Mouse (Mus musculus) cerebellum, postnatal 36 days (tissue): ENCODE data around the gene Tmem132d.

Experiments used
- DNase-seq, 2 experiments: peaks; one replicate each; pipeline ENCODE4 v3.0.0; 2021 to 2022; ENCODE audit warnings: mixed read lengths in 2 of 2

Gene Tmem132d

DNA sequence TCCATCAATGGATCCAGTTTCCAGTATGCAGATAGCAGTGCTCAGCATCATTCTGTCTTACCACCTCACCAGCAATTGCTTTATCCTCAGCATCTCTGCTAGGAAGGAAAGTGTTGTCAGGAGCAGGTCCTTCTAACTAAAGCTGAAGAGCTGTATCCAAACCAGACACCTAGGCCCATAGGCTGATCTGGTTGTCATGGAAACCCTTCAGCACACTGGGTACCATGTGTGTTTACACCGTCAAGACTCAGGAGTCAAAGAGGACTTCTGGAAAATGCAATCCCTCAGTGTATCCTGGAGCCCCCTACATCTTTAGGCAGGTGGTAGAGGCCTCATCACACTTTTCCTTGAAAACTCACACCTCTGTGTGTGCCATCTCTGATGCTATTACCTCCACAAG is 513.7 kb downstream of the Tmem132d start:
- no peak for DNase-seq

DNA sequence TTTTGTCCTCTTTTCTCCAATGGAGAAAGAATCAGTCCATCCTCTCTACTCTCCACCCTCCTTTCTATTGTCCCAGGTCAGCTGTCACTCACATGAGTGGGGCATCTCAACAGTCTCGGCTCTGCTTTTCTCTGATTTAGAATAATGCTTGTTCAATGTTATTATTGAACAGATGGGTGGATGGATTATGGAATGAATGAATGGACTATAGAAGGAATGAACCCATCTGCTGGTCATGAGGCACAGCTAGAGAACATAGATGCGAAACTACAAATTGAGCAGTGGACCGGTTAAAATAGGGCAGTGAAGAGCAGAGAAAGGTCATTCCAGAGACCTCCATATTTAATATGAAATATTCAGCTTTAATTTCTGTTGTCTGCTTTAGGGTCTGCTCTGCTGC is 514.5 kb downstream of the Tmem132d start:
- no peak for DNase-seq

DNA sequence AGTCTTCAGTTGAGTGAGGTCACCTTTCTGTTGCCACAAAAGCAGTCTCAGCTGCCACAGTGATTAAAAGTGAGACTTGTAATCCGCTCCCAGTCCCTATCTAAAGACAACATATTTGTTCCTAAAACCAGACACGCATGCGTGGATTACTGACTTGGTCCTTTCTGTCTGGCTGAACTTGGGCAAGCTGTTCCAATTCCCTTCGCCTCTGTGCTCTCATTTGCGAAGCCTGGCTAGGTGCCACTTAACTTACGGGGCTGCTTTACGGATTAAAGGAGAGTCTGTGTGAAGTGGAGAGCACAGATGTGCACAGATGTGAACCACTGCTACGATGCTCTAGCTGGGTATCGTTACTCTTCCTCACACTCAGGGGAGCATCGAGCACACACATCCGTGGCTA is 518.7 kb downstream of the Tmem132d start:
- no peak for DNase-seq

DNA sequence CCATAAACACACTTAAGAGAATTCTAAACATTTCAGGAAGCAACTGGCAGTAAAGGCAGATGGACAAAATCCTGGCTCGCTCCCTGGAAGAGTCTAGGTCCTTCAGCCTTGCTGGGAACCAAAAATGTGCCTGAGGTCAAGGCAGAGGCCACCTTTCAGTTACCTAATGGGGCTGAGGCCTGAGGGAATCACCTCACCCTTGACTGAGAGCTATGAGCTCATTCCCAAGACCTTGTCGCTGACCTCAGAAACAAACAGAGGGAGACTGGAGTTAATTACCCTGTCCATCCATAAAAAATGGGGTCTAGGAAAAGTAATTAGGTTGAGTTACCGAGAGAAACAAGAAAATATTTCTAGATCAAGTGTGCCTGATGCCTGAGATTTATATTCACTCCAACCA is 521.3 kb downstream of the Tmem132d start:
- DNase-seq = no peak

DNA sequence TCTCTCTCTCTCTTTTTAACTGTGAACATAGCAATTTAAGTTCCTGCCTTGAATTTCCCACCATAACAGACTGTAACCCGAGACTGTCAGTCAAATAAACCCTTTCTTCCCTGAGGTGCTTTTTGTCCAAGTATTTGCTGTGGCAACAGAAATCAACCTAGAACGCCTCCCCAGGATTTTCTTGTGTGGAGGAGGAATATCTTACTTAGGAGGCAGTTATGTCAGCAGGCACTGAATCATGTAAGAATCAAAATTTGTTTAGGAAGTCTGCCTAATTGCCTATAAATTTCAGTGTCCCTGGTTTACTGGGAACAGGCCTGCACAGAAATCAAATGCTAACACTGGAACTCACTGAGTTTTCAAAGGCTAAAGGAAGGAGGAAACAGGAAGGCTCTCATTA is 522.5 kb downstream of the Tmem132d start:
- no peak for DNase-seq

DNA sequence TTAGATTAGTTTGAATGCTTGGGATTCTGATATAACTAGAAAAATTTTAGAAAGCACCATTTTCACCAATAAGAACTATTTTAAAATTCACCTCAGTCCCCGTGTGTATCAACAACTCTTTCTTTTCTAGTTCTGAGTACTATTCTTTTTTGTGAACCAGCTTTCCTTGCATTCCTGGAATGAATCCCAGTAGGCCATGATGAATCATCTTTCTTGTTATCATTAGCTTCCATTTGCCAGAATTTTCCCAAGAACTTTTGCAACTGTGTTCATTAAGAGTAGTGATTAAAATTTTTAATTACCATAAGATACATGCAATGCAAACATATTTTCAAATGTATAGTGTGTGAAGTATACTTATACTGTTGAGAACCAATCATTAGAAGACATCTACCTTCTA is 537.7 kb downstream of the Tmem132d start:
- no peak for DNase-seq

DNA sequence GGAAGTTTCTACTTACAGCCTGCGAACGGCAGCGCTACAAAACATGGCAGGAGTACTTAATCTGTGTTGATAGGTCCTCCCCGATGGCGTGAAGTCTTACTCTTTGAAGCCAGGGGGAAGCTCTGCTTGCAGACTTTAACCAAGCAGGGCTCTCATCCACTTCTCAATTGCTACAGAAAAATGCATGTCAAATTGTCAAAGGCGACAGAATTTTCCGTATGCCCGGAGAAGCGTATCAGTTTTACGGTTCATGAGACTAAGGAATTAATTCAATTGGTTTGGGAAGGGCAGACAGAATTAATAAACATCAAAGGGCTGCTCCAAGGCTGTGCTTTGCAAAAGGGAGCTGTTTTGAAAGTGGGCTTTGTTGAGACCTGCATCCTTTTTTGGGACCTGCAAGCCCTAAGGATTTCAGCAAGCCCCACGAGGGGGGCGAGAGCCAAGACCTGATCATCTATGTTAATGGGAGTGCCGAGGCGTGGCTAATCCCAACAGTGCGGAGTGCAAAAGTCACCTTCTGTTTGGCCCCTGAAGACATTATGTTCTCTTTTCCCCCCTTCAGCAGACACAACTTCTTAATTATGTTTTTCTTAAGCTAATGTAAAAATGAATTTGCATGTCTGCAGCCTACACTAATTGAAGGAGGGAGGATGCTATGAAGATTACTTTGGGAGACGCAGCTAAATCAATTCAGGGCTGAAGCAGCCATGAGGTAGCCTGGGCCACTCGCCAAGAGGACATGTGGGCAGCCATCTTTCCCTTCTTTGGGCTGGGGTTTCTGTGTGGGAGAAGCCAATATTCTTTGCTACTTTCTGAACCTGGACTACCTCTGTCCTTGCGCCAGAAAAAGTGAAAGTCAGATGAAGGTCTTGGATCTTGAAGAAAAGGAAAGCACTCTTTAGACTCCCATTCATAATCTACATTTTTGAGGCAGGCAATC is 547.0 kb downstream of the Tmem132d start:
- DNase-seq = no peak

DNA sequence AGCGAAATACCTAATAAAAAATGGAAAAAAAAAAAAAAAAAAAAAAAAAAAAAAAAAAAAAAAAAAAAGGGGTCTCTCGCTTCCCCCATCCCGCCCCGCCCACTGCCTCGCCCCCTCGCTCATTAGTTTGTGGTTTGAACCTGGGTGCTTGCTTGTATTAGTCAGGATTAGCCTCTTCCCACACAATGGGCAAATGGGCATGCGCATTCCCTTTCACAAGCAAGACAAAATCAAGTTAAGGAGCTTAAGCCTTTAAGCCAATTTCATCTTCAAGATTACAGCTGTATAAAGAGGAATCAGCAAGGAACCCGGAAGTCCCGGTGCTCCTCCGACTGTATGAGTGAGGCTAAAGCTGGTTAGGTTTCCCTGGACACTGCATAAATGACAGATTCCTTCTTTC is 549.9 kb downstream of the Tmem132d start:
- DNase-seq = no peak

DNA sequence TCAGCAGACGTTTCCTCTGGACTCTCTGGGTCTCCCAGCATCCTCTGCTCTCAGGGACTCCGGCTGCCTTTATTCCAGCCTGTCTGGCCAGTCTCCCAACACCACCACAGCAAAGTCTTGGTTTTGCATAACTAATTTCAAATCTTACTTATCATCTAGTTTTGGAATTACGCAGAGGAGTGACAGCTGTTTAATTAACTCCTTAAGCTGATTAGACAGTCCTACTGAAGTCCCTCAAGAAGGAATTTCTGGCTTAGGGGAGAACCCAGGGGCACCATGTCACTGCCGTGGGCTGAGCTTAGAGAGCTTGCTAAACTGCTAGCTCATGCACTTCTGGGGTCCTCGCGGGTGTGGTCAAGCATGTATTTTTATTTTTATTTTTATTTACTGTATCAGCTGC is 558.4 kb downstream of the Tmem132d start:
- no peak for DNase-seq

DNA sequence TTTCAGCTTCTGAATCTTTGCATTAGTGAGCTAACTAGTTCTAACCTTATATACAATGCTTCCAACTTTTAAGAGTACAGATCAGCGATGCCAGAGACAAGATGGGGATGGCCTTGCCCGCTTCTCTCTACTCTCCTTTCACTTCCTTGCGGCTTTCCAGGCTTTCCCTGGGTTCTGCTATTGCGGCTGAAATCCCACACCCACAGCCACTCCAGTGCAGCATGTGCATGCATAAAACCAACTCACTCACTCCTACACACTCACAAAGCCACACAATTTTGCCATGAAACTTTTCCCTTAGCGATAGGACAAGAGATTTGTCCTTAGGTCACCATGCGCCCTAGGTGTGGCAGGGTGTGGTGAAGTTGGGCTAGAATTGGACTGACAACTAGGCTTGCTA is 567.7 kb downstream of the Tmem132d start:
- no peak for DNase-seq

DNA sequence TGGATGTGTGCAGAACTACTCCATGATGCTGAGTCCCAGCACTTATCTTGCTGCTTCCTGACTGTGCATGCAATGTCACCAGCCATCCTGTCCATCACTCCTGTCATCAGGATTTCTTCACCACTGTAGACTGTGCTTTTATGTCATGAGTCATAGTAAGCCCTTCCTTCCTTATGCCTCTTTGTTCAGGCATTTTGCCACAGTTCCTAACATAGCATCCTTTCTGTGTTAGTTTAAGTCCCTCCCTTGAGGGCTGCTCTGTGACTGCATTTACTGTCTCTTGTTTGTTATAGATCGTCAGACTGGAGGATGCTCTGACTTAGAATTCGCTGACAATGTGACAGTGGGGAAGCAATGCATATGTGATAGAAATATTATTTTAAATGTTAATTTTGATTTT is 573.2 kb downstream of the Tmem132d start:
- DNase-seq = no peak

DNA sequence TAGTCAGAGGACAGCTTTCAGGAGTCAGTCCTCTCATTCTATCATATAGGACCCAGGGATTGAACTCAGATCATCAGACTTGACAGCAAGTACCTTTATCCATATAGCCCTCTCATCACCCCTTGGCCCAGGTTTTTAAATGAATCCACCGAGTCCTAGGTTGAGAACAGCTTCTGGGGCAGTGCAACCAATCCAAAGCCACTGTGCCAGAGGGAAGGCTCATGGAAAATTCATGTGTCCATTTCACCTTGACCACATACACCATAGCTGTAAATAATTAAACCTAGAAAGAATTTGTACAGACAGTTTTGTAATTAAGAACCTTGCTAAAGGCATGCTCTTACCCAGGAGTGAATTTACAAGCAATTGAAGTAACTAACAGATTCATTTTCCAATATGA is 580.6 kb downstream of the Tmem132d start:
- DNase-seq = no peak

DNA sequence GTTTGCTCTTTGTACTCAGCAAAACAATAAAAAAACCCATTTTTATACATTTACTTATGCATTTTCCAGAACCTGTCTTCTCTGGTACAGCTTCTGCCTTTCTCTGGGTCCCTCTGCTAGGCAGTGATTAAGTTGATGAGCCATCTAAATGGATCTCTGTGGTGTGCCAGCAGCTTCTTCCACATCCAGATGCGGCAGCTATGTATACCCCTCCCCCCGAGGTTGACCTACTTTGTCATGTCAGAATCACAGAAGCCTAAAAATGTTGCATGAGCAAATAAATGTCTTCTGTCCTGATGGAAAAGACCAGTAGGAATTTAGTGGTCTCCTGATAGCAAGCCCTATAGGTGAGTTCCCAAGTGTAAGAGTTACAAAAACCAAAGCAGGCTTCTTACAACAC is 601.1 kb downstream of the Tmem132d start:
- DNase-seq = no peak

DNA sequence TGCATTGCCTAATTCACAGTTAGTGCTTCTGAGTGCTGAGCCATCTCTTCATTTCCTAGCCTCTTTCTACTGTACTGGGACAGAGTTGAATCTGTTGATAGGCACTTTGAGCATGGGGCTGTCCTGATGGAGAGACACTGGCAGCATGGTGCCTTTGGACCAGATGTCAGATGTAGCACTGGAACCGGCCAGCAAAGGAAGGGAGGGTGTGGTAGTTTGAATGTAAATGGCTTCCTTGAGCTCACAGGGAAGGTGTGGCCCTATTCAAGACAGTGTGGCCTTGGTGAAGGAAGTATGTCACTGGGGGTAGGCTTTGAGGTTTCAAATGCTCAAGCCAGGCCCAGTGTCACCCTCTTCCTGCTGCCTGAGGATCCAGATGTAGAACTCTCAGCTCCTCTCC is 602.0 kb downstream of the Tmem132d start:
- no peak for DNase-seq

DNA sequence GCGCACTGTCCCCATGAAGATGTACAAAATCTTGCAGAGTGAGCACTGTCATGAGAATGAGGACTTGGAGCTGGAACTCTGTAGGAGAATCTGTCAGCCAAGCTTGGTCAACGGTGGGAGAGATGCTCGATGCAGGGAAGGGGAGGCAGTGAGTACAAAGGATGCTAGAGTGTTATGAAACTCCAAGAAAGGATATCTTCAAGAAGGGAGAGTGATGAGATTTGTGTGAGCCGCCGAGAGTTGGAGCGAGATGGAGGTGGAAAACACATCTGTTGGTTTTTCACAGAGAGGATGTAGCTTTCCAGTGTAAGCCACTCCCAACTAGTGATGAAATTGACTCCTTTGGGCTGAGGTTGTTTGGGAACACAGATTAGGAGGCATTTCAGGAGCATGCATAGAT is 604.1 kb downstream of the Tmem132d start:
- no peak for DNase-seq

DNA sequence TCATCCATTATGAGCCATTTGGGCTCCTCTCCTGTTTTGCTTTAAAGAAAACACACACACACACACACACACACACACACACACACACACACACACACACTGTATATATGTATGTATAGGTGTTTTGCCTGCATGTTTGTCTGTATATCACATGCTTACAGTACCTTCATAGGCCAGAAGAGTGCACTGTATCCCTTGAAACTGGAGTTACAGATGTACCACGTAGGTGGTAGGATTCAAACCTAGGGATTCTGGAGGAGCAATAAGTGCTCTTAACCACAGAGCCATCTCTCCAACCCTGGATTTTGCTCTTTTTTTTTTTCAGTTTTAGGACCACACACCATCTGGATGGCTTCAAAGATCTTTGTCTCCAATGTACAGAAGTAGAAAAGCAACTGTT is 610.9 kb downstream of the Tmem132d start:
- DNase-seq = no peak

DNA sequence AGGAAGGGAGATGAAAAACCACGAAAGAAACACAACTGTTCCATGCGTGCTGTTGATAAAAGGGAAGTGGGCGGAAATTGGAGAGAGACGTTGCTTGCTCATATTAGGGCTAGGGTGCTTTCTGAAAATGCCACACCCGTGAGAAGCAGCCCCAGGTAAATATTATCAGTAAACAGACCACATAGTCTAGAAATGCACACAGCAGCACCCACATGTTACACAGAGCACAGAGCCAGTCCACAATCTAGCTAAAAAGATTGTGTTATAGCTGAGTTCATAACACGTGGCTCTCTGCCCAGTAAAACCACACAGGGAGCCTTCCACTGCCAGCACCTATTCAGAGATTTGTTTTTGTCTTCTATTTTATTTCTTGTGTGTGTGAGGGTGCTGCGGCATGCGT is 617.6 kb downstream of the Tmem132d start:
- no peak for DNase-seq

DNA sequence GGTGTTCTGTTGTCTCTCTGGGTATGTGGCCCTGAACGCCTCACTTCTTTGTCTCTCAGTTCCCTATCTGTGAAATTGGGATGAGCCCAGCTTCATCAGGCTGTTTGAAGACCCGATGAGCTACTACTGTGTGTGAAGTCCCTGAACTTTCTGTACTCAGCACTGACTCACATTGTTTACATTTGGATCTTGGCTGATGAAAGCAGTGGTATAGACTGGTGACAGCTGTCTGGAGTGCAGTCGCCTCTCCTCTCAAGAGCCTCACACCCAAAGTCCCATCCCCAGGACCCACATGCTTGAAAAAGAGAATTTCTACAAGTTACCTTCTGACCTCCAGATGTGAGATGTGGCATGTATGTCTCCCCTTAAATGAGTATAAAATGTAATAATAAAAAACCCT is 625.5 kb downstream of the Tmem132d start:
- DNase-seq = no peak

DNA sequence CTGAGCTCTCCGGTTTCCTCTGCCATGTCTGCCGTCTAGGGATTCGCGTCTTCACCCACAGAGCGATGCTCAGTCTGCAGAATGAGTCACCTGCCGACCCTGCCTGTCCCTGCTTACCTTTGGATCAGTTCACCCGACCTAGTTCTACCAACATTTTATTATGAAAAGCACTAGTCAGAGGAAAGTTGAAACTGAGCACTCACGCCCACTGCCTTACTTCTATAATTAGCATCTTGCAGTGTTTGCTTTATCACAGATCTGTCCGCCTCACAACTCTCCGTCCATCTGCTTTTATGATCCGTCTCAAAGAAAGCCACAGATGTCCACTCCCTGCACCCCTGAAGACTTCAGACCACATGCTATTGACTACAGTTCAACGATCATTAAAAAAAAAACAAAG is 626.0 kb downstream of the Tmem132d start:
- no peak for DNase-seq

DNA sequence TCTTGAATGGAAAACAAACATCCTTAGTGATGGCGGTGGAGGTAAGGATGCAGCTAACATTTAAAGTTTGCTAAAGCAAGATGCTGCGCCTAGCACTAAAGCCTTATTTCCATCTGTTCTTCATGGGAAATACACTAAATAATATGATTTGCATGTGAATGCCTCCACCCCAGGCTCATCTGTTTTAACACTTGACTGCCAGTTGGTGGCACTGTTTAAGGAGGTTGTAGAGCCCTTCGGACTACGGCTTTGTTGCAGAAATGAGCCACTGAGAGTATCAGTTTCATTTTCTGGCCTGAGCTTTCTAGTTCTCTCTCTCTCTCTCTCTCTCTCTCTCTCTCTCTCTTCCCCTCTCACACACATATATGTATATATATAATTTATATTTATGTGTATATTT is 632.0 kb downstream of the Tmem132d start:
- DNase-seq = no peak

DNA sequence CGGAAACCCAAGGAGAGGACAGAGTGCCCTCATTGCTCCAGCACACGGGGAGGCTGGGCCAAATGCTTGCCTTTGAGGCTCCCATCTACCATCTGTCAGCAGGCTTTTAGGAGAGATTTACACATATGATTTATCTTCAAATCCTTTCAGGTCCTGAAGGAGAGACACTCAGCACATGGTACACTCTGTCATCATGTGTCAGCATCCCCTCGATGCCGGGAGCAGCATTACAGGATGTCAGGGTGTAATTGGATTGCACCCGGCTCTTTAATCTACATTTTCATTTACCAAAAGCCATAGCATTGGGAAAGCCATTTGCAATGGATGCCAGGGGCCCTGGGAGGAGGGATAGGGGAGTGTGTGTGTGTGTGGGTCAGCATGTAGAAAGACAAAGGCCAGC is 651.7 kb downstream of the Tmem132d start:
- no peak for DNase-seq

DNA sequence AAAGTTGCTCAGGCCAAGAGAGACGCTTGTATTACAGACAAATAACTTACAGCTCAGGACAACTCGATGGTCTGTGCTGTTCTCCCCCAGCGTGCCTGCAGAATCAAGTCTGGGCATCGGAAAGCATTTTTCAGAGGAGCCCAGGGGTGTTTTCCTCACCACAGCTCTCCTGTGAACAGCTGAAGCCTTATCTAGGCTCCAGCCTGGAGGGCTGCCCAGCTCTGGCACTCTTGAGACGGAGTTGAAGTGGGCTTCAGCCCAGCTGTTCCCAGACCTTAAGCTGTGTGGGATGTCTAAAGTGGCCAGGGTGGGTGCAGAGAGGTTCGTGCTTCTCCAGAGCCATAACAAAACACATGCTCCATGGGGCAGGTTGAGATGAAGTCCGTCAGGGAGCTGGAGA is 657.1 kb downstream of the Tmem132d start:
- no peak for DNase-seq

DNA sequence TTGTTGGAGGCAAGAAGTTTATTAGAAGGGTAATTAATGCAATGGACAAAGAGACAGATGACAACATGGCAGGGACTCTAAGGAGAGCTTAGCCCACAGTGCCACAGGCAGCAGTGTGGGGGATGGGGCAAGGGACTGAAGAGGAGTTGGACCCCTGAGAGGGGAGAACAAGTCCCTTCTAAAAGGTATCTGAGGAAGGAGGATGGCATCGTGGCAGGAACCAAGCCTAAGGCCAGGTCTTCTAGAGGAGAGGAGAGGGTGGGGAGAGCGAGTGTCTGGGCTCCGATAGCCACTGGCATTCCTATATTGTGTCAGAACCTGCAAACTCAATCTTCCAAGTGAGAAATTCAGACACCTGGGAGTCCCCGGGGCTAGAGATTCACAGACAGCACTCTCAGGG is 674.3 kb downstream of the Tmem132d start:
- DNase-seq = no peak

DNA sequence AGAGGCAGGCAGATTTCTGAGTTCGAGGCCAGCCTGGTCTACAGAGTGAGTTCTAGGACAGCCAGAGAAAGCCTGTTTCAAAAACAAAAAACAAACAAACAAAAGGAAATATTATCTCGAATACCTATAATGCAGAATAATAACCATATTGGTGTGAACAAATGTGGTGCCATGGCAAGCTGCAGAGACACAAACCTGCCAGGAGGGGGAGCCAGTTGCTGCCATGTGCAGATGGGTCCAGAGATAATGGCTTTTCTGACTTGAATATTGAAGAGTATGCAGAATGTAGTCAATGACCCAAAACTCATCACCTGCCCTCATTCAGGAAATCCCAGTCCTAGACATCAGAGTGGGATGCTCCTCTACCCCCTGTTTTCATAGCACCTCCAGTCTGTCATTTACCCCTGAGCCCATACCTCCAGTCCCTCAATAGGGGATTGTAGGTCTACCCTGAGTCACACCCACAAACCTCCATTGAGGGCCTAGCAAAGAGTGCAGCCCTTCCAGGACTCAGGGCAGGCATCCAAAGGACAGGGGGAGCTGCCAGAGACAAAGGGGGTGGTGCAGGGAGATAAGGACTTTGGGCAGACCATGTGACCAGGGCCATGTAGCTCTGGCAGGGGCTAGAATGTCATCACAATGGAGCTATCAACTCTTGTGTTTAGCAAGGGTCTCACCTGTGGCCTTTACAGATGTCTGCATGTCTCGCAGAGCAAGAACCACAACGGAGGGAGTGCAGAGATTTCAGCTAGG is 676.0 kb downstream of the Tmem132d start:
- no peak for DNase-seq
